Mouse (Mus musculus) cortical plate, adult 2 months (tissue): ENCODE data around the gene Narfl. TPM values are rescaled to one million over a fixed set of nuclear protein-coding genes. Genes with fewer than 3 reads are reported as not detected.
A peak's percentile ranks its signal among the peaks of the same experiment; 100 is the strongest.

Experiments
- H3K27ac ChIP-seq: fragments of 200-500 bp; 2 replicates; pipeline ENCODE4 v1.5.1; 2012; ENCODE audit warnings: low read length, control low read depth, inconsistent platforms; ENCODE audit not compliant: insufficient read depth
- H3K4me1 ChIP-seq: fragments of 200-500 bp; 2 replicates; pipeline ENCODE4 v1.6.1; 2011; ENCODE audit warnings: low read length; ENCODE audit not compliant: control insufficient read depth, insufficient read depth
- H3K4me3 ChIP-seq: fragments of 200-500 bp; 2 replicates; pipeline ENCODE4 v1.5.1; 2011; ENCODE audit warnings: mild to moderate bottlenecking, low read length, control low read depth; ENCODE audit not compliant: insufficient read depth
- CTCF ChIP-seq: fragments of 200-500 bp; IDR thresholded peaks from 2 replicates; pipeline ENCODE4 v1.5.1; 2011; ENCODE audit warnings: mild to moderate bottlenecking, control low read depth, low read length; ENCODE audit not compliant: insufficient read depth; ENCODE audit errors: extremely low read depth
- POLR2A ChIP-seq: fragments of 200-500 bp; IDR thresholded peaks from 2 replicates; pipeline ENCODE4 v1.6.1; 2011; ENCODE audit warnings: mild to moderate bottlenecking, low read length, control low read depth; ENCODE audit not compliant: insufficient read depth; ENCODE audit errors: extremely low read depth
- polyA plus RNA-seq: library from polyadenylated mRNA; depleted of rRNA; stranded (reverse); fragments of >200 nt; gene quantifications from 2 replicates; pipeline ENCODE4 v1.2.3, GENCODE M21; 2012

Gene Narfl
- polyA plus RNA-seq, 1 experiment = 39.4 TPM

GRCm38 (mm10) chr17:25783861-25784574, 10.4 kb downstream of the Narfl start:
- H3K27ac ChIP-seq = no peak overlapping the region
- H3K4me1 ChIP-seq = peaks cover 7% of the 10 kb centered on the region
- TF ChIP-seq POLR2A = no peak
- no peak for TF ChIP-seq CTCF
- peak overlapping the region; percentile 74 for H3K4me3 ChIP-seq

- peaks cover 7% of the 10 kb centered on the region for H3K4me1 ChIP-seq
- peak within 1 kb of the TSS; percentile 74 for H3K4me3 ChIP-seq
- peak within 1 kb of the TSS; percentile 55; the same call in 1 of the 2 replicates for H3K27ac ChIP-seq
- TF ChIP-seq CTCF (no peak), POLR2A (peak; percentile 94)
Measured at GRCm38 (mm10) chr17:25785281-25785745, 11.7 kb downstream of the Narfl start, which contains the start of gene Haghl. Gene Haghl, minus strand, starts transcription at chr17:25785673.

GRCm38 (mm10) chr17:25786280-25786679, 12.7 kb downstream of the Narfl start, which contains the start of gene Ccdc78:
Gene Ccdc78, plus strand, starts transcription at chr17:25786580.
- Histone ChIP-seq H3K4me3 (peak within 1 kb of the TSS; percentile 74), H3K4me1 (peaks cover 8% of the 10 kb centered on the region), H3K27ac (0 out of 2 replicates have a peak within 1 kb of the TSS, but pooled peaks have one; percentile 55)
- TF ChIP-seq POLR2A (no peak), CTCF (no peak)

GRCm38 (mm10) chr17:25786781-25787504, 13.4 kb downstream of the Narfl start:
- Histone ChIP-seq H3K4me1 (peaks cover 10% of the 10 kb centered on the region), H3K4me3 (no peak overlapping the region), H3K27ac (no peak overlapping the region)
- TF ChIP-seq POLR2A = 0 out of 2 replicates have a peak, but pooled peaks have one; percentile 5
- TF ChIP-seq CTCF = no peak

GRCm38 (mm10) chr17:25791320-25791842, 17.8 kb downstream of the Narfl start:
- Histone ChIP-seq H3K4me3 (peak overlapping the region; percentile 75), H3K27ac (no peak overlapping the region), H3K4me1 (peaks cover 5% of the 10 kb centered on the region)
- TF ChIP-seq POLR2A (no peak), CTCF (no peak)

GRCm38 (mm10) chr17:25791843-25792527, 18.4 kb downstream of the Narfl start:
- peaks cover 5% of the 10 kb centered on the region for H3K4me1 ChIP-seq
- H3K4me3 ChIP-seq = peak overlapping the region; percentile 75
- H3K27ac ChIP-seq = peak overlapping the region; percentile 71
- TF ChIP-seq POLR2A (peak; percentile 86), CTCF (no peak)

GRCm38 (mm10) chr17:25792615-25793014, 19.0 kb downstream of the Narfl start, which contains the start of gene Fam173a:
Gene Fam173a, minus strand, starts transcription at chr17:25792901.
- Histone ChIP-seq H3K4me3 (peak within 1 kb of the TSS; percentile 75), H3K4me1 (peaks cover 5% of the 10 kb centered on the region), H3K27ac (peak within 1 kb of the TSS; percentile 74)
- TF ChIP-seq POLR2A = no peak
- TF ChIP-seq CTCF = no peak

- Histone ChIP-seq H3K4me3 (no peak overlapping the region), H3K27ac (no peak overlapping the region), H3K4me1 (peaks cover 5% of the 10 kb centered on the region)
- TF ChIP-seq CTCF = no peak
- no peak for TF ChIP-seq POLR2A
Measured at GRCm38 (mm10) chr17:25794197-25794596, 20.6 kb downstream of the Narfl start.

GRCm38 (mm10) chr17:25794998-25795397, 21.4 kb downstream of the Narfl start:
- Histone ChIP-seq H3K4me3 (peak overlapping the region; percentile 17; the same call in 1 of the 2 replicates), H3K27ac (peak overlapping the region; percentile 75), H3K4me1 (peaks cover 5% of the 10 kb centered on the region)
- TF ChIP-seq POLR2A = no peak
- TF ChIP-seq CTCF = no peak
